Mouse (Mus musculus) layer of hippocampus, adult 9-10 months (tissue): ENCODE data around the gene Lonp2.

Experiments used
- DNase-seq: peaks from one replicate; pipeline ENCODE4 v3.0.0; 2022; ENCODE audit warnings: low spot score

Gene Lonp2

GRCm38 (mm10) chr8:86624915-86625314, 1.1 kb downstream of the Lonp2 start:
- DNase-seq: no peak

DNA sequence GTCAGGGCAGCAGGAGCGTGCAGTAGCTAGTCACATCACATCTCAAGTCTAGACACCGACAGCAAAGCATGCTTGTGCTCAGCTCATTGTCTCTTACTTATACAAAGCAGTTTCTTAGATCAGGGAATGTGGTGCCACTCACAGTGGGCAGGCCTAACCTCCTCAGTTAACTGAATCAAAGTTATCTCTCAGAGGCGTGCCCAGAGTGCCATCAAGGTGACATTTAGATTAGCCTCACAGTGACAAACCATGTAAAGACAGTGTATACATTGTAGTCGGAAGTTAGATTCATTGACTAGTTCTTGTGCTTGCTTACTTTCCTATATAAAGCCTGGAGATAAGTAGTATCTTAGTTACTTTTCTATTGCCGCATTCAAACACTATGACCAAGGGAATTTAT, 6.4 kb downstream of the Lonp2 start:
- no peak for DNase-seq

GRCm38 (mm10) chr8:86631395-86631794, 7.6 kb downstream of the Lonp2 start:
- DNase-seq: no peak

GRCm38 (mm10) chr8:86637826-86638225, 14.0 kb downstream of the Lonp2 start:
- peak; percentile 62 for DNase-seq

DNA sequence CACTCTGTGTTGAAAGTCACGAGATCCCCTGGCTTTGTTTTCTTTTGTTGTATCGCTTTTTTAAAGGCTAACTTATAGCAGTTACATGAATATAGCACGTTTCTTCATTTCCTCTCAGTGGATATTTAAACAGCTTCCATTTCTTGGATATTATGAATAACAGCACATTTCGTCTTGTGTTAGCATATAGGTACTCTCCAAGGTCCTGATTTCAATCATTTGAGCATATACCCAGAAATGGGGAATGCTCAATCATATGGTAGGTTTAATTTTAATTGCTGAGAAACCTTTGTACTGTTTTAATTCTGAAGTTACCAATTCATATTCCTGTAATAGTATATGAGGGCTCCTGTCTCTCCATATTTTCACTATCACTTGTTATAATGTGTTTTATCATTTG, 15.1 kb downstream of the Lonp2 start:
- DNase-seq: no peak

DNA sequence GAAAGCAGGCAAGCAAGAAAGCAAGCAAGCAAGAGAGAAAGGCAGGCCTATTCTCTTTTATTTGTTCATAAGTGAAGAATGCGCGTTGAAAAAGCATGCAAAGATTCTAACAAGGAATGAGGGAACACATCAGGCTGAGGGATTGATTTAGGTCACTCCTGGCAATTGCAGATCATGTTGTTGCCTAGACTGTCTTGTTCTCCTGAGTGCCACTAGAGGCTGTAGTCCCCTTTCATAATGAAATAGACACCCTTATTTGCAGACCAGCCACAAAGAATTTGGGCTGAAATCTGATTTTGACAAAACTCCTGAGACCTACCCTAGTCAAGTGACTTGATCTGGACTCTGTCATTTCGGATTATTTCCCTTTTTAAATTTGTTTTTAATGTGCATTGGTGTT, 18.8 kb downstream of the Lonp2 start:
- DNase-seq: no peak

- no peak for DNase-seq
Measured at GRCm38 (mm10) chr8:86644661-86645060, 20.8 kb downstream of the Lonp2 start.

GRCm38 (mm10) chr8:86647771-86648170, 23.9 kb downstream of the Lonp2 start:
- no peak for DNase-seq

DNA sequence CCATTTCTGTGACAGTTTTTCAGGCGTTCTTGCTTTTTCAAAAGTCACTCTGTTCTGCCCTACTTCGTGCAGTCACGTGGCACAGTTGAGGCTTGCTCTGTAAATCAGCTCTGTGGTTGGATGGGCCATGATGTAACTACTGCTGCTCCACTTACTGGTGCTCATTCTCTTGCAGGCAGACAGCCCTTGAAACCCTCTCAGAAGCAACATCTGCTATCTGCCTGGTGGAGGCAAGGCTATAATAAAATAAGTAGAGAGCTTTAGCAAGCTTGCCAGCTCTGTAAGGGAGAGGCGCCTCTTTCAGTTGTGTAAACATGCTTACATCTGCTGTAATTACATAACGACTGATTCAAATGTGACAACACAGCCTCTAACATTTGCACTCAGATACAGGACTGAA, 27.6 kb downstream of the Lonp2 start:
- DNase-seq: peak; percentile 65

DNA sequence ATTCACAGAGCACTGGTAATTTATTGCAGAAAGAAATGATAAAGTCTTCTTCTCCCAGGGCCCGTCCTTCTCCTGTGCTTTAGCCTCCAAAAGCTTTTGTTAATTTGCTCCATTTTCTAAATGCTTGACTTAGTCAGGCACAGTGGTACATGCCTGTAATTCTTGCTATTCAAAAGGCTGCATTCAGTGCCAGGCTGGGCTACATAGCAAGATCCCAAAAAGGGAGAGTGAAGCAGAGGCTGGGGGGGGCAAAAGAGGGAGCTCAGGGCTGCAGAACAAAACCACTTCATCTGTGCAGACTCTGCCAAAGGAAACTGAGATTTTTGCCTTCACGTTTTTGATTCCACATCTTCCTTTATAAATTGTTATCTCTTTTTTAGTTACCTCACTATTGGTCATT, 28.7 kb downstream of the Lonp2 start:
- DNase-seq: no peak

GRCm38 (mm10) chr8:86654578-86654977, 30.7 kb downstream of the Lonp2 start:
- DNase-seq: no peak

GRCm38 (mm10) chr8:86668750-86669149, 44.9 kb downstream of the Lonp2 start:
- DNase-seq: no peak

- DNase-seq: no peak
Measured at GRCm38 (mm10) chr8:86669259-86669658, 45.4 kb downstream of the Lonp2 start.

DNA sequence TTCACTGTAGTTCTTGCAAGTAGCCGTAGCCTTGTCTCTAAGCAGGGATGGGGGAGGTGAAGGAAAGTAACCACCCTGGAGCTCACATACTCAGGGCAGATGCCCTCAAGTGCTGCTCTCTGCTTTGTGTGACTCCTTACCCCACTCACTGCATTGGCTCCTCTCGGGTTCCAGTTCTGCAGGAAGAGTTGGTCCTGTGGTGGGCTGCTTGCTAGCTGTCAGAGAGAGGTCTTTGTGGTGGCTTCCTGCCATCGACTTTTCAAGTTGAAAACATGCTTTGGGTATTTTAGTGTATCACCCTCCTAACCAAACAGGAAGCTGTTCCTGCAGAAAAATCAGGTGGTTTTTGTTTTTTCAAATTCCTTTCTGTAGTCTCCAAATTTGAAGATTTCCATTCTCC, 62.8 kb downstream of the Lonp2 start:
- no peak for DNase-seq

DNA sequence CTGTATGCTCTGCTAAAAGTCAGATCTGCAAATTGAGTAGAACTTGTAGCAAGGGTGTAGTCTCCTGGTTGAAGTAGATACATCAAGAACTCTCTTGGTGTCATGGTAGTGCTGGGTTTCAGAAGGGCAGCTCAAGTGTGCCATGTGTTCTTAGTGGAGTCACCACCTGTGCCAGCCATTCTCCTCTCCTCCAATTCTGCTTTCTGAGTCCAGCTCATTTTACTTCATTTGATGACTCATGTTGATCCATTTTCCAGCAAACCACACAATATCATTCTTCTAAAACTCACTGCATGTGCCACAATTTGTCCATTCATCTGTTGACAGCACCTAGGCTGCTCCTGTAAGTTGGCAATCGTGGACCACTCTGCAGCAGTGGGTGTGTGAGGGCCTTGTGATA, 68.3 kb downstream of the Lonp2 start:
- no peak for DNase-seq

DNA sequence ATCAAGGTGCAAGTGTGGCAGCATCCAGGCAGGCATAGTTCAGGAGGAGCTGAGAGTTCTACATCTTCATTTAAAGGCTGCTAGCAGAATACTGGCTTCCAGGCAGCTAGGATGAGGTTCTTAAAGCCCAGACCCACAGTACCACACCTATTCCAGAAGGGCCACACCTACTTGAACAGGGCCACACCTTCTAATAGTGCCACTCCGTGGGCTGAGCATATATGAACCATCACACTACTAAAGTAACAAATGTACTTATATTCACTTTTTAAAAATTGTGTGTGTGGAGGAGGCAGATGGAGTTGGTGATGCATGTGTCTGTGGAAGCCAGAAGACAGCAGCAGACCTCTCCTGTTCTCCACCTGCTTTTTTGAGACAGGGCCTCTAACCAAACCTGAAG, 70.2 kb downstream of the Lonp2 start:
- no peak for DNase-seq

DNA sequence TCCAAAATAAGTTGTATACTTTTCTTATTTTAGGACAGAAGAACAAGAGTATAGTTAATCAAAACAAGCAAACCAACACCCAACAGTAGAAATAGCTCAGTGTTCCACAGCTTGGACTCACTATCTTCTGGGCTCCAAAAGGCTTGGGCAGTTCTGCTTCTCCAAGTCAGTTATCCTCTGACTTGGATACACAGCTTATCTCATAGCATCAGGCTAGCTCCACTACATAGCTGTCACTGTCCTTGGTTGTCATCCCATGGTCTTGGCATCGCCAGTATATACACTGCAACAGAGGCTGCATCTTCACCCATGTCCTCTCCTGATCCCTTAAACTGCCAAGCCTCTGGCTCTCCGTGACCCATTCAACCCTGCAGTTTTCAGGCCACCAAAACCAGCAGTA, 71.9 kb downstream of the Lonp2 start:
- DNase-seq: no peak

DNA sequence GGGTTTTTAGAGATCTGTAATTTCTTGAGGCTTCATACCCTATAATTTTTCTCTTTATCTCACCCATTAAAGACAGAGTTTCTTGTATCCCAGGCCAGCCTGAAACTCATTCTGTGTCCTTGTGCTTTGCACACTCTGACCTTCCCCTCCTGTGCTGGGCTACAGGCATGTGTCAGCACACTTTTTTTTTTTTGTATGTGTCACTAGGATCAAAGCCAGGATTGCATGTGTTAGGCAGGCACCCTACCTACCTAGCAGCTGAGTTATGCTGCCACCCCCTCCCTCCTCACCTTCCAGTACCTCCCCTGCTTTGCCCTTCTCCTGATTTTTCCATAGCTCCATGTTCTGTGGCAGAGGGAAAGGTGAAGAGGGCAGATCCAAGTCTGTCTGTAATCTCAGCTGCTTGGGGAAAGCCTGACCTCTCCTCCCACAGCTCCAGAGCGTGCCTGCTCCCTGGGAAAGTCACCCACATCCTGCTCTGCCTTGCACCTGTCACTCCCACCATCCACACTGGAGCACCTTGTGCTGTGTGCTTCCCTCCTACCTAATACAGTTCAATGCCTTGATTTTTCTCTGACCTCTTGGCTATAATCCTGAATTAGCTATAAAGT, 75.1 kb downstream of the Lonp2 start:
- DNase-seq: no peak

GRCm38 (mm10) chr8:86699471-86699870, 75.6 kb downstream of the Lonp2 start:
- no peak for DNase-seq

DNA sequence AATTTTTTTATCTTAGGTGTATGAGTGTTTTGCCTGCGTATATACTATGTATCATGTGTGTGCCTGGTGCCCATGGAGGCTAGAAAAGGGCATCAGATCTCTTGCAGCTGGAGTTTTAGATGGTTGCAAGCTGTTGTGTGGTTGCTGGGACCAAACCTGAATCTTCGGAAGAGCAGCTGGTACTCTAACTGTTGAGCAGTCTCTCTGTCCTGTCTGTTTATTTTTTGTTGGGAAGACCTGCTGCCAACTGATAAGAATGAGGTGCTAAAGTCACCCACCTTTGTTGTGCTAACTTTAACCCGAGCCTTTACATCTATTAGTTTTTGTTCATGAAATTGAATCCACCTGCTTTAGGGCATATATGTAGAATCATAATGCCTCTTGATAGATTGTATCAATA, 78.6 kb downstream of the Lonp2 start:
- no peak for DNase-seq

DNA sequence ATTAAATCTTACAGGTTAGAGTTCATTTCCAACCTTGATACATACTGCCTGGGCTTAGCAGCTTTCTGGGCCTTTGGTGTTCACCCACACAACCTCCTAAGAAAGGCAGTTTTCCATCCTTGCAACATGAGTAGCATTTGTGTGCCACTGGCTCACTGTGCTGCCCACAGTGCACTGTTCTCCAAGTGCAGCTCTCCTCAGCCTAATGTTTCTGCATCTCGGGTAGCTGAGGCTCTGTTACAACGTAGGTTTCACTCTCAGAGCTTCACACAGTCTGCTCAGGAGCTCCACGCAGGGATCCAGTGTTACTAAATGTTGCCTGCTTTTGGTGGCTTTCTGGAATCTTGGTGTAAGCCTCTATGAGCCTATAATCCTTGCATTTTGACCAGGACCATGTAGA, 81.5 kb downstream of the Lonp2 start:
- DNase-seq: no peak

DNA sequence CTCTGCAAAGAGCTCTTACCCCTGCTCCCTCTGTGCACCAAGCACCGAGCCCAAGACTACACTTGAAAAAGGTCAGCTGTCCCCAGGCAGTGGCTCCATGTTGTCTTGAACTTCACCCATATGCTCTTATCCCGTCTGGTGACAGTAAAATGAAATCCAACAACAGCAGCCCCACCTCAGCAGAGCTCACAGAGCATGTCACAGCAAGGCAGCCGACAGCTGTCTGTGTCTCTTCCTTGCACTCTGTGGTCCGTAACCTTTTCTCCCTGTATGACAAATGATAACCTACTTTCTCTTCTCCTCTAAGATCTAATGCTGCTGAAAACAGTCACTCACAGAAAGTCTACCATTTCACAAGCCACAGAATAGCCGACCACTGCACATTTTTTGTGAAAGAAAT, 82.9 kb downstream of the Lonp2 start:
- no peak for DNase-seq

- DNase-seq: no peak
Measured at GRCm38 (mm10) chr8:86707873-86708272, 84.0 kb downstream of the Lonp2 start.

DNA sequence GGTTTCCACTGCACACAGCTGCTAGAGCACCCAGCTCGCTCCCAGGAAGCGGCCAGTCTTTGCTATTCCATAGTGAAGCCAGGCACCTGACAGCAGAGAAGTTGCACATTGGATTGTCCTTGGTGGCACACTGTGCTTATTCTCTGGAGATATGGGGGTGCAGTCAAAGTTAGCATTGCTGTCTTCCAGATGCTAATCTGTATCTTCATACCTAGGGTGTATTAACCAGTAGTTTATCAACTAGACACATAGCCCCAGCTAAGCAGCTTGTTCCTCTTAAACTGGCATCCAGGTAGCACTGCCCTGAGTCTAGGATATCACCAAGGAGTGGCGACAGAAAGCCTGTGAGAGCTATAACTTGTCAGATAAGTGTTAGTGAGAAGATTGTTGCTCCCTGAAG, 88.8 kb downstream of the Lonp2 start:
- no peak for DNase-seq
